Mouse (Mus musculus): Measurements from ENCODE around the gene Gna15. TPM values are rescaled to one million over a fixed set of nuclear protein-coding genes. Genes with fewer than 3 reads are reported as not detected.

Gene Gna15
- 0.61 TPM in 1 of 2 replicates, not detected in the other for total RNA-seq (2021)
- long read RNA-seq, partial matches to known transcripts = 0 of 2 reads
- long read RNA-seq, other reads (novel, unspliced or antisense) = 1 of 2 reads

- DNase-seq = no peak
These were observed at the start of gene Gna15 for GRCm38 (mm10) chr10:81524051-81524605. Gna15 (minus strand) TSS chr10:81524225.

- DNase-seq = no peak
These were observed 49.0 kb upstream of the Gna15 start for GRCm38 (mm10) chr10:81572975-81573374.

GRCm38 (mm10) chr10:81572133-81572671, 48.2 kb upstream of the Gna15 start:
- DNase-seq = no peak

GRCm38 (mm10) chr10:81571501-81571876, 47.5 kb upstream of the Gna15 start:
- peak; percentile 98 for DNase-seq

GRCm38 (mm10) chr10:81570831-81571500, 46.9 kb upstream of the Gna15 start:
- peak; percentile 94 for DNase-seq

- no peak for DNase-seq
These were observed 46.3 kb upstream of the Gna15 start for GRCm38 (mm10) chr10:81570238-81570800.

DNA sequence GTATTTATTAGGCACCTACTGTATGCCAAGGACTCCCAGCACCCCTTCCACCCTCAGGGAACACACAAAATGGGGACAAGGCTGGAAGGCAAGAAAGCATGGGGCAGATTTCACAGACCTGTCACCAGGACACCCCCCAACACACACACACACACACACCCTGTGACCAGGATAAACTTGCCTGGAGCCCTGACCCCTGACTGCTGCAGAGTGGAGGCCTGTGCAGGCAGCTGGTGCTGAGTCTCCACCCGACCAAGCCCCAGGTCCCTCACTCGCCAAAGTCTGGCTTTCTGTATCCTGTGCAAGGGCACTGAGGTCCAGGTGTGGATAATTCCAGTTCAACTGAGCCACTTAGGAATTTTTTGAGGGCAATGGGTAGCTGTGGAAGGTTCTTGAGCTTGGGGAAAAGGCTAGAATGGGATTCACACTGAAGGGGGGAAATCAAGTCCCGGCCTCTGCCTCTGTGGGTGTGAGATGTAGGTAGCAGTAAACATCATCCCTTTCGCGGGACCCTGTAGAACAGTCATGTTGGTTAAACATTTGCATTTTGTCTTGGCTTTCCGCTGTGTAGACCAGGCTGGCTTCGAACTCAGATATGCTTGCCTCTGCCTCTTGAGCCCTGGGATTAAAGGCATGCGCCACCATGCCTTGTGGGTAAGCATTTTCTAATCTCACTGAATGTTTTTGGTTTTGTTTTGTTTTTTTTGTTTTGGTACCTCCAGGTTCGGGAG, 45.6 kb upstream of the Gna15 start:
- no peak for DNase-seq

GRCm38 (mm10) chr10:81568381-81569191, 44.6 kb upstream of the Gna15 start:
- DNase-seq = peak; percentile 83

- DNase-seq = no peak
These were observed 41.5 kb upstream of the Gna15 start for GRCm38 (mm10) chr10:81565257-81566228.

DNA sequence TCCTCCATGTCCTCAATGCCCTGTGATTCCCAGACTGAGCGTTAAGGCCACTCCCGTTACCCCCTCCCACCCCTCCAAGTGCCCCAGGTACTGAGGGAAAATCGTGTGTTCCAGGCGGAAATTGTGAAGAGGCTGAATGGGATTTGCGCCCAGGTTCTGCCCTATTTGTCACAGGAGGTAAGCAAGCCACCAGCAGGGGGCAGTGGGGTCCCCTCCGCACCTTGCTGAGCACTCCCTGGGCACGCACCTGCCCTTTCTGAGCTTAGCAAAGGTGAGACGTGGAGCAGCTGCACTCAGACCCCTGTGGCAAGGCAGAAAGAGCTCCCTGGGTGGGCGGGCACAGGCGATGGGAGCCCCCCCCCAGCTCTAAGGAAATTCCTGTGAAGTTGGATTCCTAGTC, 40.7 kb upstream of the Gna15 start:
- no peak for DNase-seq

DNA sequence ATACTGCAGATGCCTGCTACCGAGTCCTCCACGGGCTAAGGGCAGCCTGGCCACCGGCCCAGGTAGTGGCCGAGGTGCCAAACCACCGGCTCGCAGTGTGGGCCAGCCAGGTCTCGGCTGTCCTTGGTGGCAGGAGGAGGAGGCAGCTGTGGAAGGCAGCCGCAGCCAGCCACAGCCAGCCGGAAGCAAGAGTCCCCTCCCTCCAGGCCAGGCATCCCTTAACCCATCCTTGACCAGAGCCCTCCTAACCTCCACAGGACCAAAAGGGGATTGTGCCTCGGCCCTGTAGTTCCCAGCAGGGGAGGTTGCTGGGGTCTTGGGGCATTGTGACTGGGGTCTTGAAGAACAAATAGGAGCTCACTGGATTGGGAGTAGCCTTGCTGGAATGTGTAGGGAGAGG, 40.2 kb upstream of the Gna15 start:
- DNase-seq = peak; percentile 70

GRCm38 (mm10) chr10:81563481-81563880, 39.5 kb upstream of the Gna15 start:
- peak; percentile 67 for DNase-seq

DNA sequence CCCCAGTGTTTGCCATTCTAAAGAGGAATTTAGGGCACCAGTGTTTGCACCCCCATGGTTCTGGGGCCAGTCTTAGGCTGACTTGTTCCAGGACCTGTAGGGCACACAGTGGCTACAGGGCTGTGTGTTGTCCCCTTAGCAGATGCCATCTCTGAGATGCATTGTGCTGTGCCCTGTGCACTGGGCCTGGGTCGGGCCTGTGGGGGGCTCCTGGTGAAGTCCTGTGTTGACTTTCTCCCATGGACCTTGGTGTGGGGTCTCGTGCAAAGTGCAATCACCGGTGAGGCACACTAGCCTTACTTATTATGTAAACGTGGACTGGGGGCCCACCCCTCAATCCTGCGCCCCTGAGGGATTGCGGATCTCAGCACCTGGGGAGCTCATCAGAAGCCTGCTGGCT, 38.4 kb upstream of the Gna15 start:
- DNase-seq = no peak

DNA sequence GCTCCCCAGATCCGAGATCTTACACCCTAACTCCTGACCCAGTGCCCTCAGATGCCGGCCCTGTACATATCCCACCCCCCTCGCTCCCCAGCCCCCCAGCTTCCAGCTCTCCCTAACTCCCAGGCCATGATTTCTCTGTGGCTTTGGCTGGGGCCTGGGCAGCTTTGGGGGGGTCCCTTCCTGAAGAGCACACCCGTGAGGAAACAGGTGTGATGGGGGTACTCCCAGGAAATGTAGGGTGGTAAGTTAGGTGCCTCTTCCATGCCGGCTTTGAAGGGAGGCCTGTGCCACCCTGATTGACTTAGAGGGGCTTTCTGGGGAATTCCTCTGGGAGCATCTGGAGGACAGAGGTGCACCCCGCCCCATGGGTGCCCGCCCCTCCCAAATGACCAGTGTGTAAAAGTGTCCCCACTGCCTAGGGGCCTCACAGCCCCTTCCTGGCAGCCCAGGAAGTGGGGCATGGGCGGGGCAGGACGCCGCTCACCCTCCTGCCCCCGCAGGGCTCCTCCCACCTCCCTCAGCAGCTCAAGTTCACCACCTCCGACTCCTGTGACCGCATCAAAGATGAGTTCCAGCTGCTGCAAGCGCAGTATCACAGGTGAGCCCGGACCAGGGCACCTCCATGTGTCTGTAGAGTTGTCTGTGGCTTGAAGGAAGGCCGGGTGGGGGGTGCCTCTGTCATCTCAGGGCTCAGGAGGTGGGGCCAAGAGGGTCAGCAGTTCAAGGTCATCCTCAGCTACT, 36.9 kb upstream of the Gna15 start:
- DNase-seq = peak; percentile 64

DNA sequence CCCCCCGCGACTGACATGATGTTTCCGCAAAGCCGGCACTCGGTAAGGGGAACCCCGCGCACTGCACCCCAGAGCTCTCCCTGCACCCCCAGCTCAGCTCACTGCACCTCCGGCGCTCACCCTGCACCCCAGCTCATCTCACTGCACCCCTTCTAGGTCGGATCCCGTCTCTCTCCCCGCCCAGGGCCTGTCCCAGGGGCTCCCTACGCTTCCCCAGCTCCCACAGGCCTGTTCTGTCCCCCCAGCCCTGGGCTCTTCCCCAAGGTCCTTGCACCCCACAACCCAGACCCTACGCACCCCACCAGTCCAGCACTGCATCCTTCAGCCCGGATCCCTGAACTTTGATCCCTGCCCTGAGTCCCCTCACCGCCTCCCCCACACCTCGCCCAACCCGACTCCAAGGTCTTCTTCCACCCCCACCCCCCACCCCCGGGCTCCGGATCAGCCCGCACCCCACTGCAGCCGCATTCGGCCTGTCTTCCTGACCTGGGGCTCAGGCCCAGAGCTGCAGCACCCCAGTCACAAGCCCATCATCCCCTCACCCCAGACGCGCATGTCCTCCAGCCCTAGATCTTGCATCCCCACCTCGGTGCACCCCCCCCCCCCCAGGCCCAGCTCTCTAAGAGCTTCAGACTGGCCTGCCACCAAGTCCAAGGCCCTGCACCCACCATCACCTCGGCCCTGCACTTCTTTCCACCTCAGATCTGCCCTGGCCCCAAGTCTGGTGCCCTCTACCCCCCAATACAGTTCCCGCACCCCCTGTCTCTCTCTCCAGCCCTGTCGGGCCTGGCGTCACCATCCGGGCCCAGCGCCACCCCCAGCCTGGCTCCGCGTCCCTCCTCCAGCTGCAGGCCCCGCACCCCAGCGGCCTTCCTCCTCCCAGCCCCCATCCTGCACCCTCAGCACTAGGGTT, 35.9 kb upstream of the Gna15 start:
- peak; percentile 82 for DNase-seq

DNA sequence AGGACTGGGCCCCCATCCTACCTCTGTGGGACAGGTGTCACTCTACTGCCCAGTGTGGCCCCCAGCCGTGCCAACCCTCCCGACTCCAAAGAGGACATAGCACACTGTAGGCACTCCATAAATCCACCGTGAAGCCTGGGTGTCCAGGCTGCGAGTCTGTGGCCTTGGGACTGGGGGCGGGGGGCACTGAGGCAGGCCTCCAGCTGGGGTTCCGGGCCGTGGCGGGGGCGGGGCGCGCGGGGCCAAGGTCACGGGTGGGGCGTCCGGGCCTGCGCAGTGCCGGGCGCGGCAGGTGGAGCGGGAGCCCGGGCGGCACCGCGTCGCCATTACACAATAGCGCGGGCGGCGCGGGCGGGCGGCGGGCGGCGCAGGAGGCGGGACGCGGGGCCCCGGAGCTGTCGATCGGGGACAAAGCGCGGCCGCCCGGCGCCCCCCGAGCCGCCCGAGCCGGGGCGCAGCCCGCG, 35.2 kb upstream of the Gna15 start, which contains the start of gene Aes:
Aes (plus strand) TSS at position 326 of the 464 bp plus-strand sequence.
- peak; percentile 97 for DNase-seq

- DNase-seq = no peak
These were observed 33.5 kb upstream of the Gna15 start for GRCm38 (mm10) chr10:81557491-81557890.

GRCm38 (mm10) chr10:81556282-81556681, 32.3 kb upstream of the Gna15 start:
- no peak for DNase-seq
